Mouse (Mus musculus) thymus, postnatal 0 days (tissue): ENCODE measurements at regions not wholly inside any gene's neighbourhood (a gene's known extent, or its start where the extent isn't known, plus 50 kb on each side); places are given as distances from the start of the nearest gene placed in this dataset.
A peak's percentile ranks its signal among the peaks of the same experiment; 100 is the strongest.

ENCODE experiments used
- DNase-seq: peaks from one replicate; pipeline ENCODE4 v3.0.0-alpha.2; 2015; ENCODE audit warnings: low spot score

- no peak for DNase-seq
Measured at GRCm38 (mm10) chr13:117334125-117334524, 113.2 kb upstream of the Gm17509 start.

GRCm38 (mm10) chr13:117334539-117334938, 113.7 kb upstream of the Gm17509 start:
- DNase-seq: no peak

GRCm38 (mm10) chr13:117381086-117381595, 160.3 kb upstream of the Gm17509 start:
- DNase-seq: no peak

- DNase-seq: no peak
Measured at GRCm38 (mm10) chr13:117383480-117384137, 162.7 kb upstream of the Gm17509 start.

GRCm38 (mm10) chr13:117390287-117390686, 169.4 kb upstream of the Gm17509 start:
- no peak for DNase-seq

GRCm38 (mm10) chr13:117393488-117393887, 172.6 kb upstream of the Gm17509 start:
- no peak for DNase-seq

- no peak for DNase-seq
Measured at GRCm38 (mm10) chr13:117401245-117401644, 180.4 kb upstream of the Gm17509 start.

- DNase-seq: no peak
Measured at GRCm38 (mm10) chr13:117409940-117410339, 189.1 kb upstream of the Gm17509 start.

- no peak for DNase-seq
Measured at GRCm38 (mm10) chr13:117413616-117414015, 188.5 kb upstream of the Hcn1 start.

- DNase-seq: no peak
Measured at GRCm38 (mm10) chr13:117423558-117423957, 178.6 kb upstream of the Hcn1 start.

GRCm38 (mm10) chr13:117425015-117425414, 177.1 kb upstream of the Hcn1 start:
- no peak for DNase-seq

GRCm38 (mm10) chr13:117467407-117467806, 134.7 kb upstream of the Hcn1 start:
- DNase-seq: no peak

- no peak for DNase-seq
Measured at GRCm38 (mm10) chr13:117472726-117473125, 129.4 kb upstream of the Hcn1 start.

- DNase-seq: no peak
Measured at GRCm38 (mm10) chr13:117482624-117483023, 119.5 kb upstream of the Hcn1 start.

- DNase-seq: no peak
Measured at GRCm38 (mm10) chr13:117508746-117509145, 93.4 kb upstream of the Hcn1 start.

- DNase-seq: peak; percentile 43
Measured at GRCm38 (mm10) chr13:117550108-117550507, 52.0 kb upstream of the Hcn1 start.
